Mouse (Mus musculus) intestine, embryonic 15.5 days (tissue): ENCODE measurements around the gene Fam20c. TPM values are rescaled to one million over a fixed set of nuclear protein-coding genes. Genes with fewer than 3 reads are reported as not detected.
A peak's percentile ranks its signal among the peaks of the same experiment; 100 is the strongest.

Source experiments
- ATAC-seq: fragments of 200-750 bp; cut with Nextera tagmentation; 2 replicates; pipeline ENCODE4 v1.8.0; 2017; ENCODE audit warnings: moderate TSS enrichment, moderate library complexity
- H3K27ac ChIP-seq: fragments of 300-500 bp; sonication (generic); 2 replicates; pipeline ENCODE4 v1.5.1; 2015; ENCODE audit warnings: mild to moderate bottlenecking, inconsistent platforms
- H3K27me3 ChIP-seq: fragments of 300-500 bp; sonication (generic); replicated peaks from 2 replicates; pipeline ENCODE4 v1.6.1; 2015; ENCODE audit warnings: inconsistent platforms
- H3K36me3 ChIP-seq: fragments of 300-500 bp; sonication (generic); 2 replicates; pipeline ENCODE4 v1.6.1; 2015; ENCODE audit warnings: inconsistent platforms
- H3K4me1 ChIP-seq: fragments of 300-500 bp; sonication (generic); replicated peaks from 2 replicates; pipeline ENCODE4 v1.6.1; 2015; ENCODE audit warnings: inconsistent platforms
- H3K4me2 ChIP-seq: fragments of 300-500 bp; sonication (generic); replicated peaks from 2 replicates; pipeline ENCODE4 v1.6.1; 2015; ENCODE audit warnings: mild to moderate bottlenecking, inconsistent platforms
- H3K4me3 ChIP-seq: fragments of 300-500 bp; sonication (generic); replicated peaks from 2 replicates; pipeline ENCODE4 v1.5.1; 2015; ENCODE audit warnings: inconsistent platforms
- H3K9ac ChIP-seq: fragments of 300-500 bp; sonication (generic); 2 replicates; pipeline ENCODE4 v1.6.1; 2015; ENCODE audit warnings: inconsistent platforms
- H3K9me3 ChIP-seq: fragments of 300-500 bp; sonication (generic); 2 replicates; pipeline ENCODE4 v1.6.1; 2016; ENCODE audit warnings: inconsistent platforms
- WGBS: fragments of 180-500 bp; shearing (Covaris S2); methylation state at CpG from one replicate; pipeline ENCODE4 v1.1.7; 2015; 5-methylcytosine and 5-hydroxymethylcytosine counted together
- polyA plus RNA-seq: library from polyadenylated mRNA; unstranded; fragments of >200 nt; fragmentation: Nextera tagmentation; extraction: Ambion mirVana; gene quantifications from 2 replicates; pipeline ENCODE4 v1.2.1, GENCODE M21; 2015

The Fam20c gene
- polyA plus RNA-seq, 1 experiment from 2014 or later, result 7.3 TPM

- Histone ChIP-seq H3K36me3 (no peaks in the 10 kb centered on the region), H3K9me3 (no peaks in the 10 kb centered on the region), H3K9ac (no peak overlapping the region), H3K4me3 (no peak overlapping the region), H3K4me1 (peaks cover 4% of the 10 kb centered on the region; the same call in 1 of the 2 replicates), H3K27ac (no peak overlapping the region), H3K4me2 (no peak overlapping the region), H3K27me3 (no peaks in the 10 kb centered on the region)
- WGBS, result 63% methylated on average over 8 of the region's 8 CpGs
- ATAC-seq, result no peak
These were observed 28.9 kb downstream of the Fam20c start for GRCm38 (mm10) chr5:138783181-138783580.

GRCm38 (mm10) chr5:138785986-138786515 lies 31.7 kb downstream of the Fam20c start:
- 92% methylated on average over 3 of the region's 3 CpGs for WGBS
- Histone ChIP-seq H3K27me3 (no peaks in the 10 kb centered on the region), H3K36me3 (no peaks in the 10 kb centered on the region), H3K27ac (no peak overlapping the region), H3K9me3 (no peaks in the 10 kb centered on the region), H3K4me3 (no peak overlapping the region), H3K9ac (no peak overlapping the region), H3K4me1 (no peaks in the 10 kb centered on the region), H3K4me2 (no peak overlapping the region)
- no peak for ATAC-seq

- ATAC-seq, result no peak
- H3K27ac ChIP-seq, result no peak overlapping the region
- no peak overlapping the region for H3K4me2 ChIP-seq
- no peak overlapping the region for H3K9ac ChIP-seq
- no peaks in the 10 kb centered on the region for H3K9me3 ChIP-seq
- no peaks in the 10 kb centered on the region for H3K36me3 ChIP-seq
- no peak overlapping the region for H3K4me3 ChIP-seq
- WGBS, result 82% methylated on average over 7 of the region's 7 CpGs
- no peaks in the 10 kb centered on the region for H3K4me1 ChIP-seq
- no peaks in the 10 kb centered on the region for H3K27me3 ChIP-seq
These were observed 33.3 kb downstream of the Fam20c start for GRCm38 (mm10) chr5:138787648-138788047.

- Histone ChIP-seq H3K27me3 (no peaks in the 10 kb centered on the region), H3K4me1 (no peaks in the 10 kb centered on the region), H3K4me3 (no peak overlapping the region), H3K4me2 (no peak overlapping the region), H3K27ac (no peak overlapping the region), H3K36me3 (no peaks in the 10 kb centered on the region), H3K9me3 (no peaks in the 10 kb centered on the region), H3K9ac (no peak overlapping the region)
- no peak for ATAC-seq
- 71% methylated on average over 11 of the region's 11 CpGs for WGBS
These were observed 34.3 kb downstream of the Fam20c start for GRCm38 (mm10) chr5:138788481-138789211.

- ATAC-seq, result no peak
- 86% methylated on average over 11 of the region's 11 CpGs for WGBS
- no peak overlapping the region for H3K4me3 ChIP-seq
These were observed 36.7 kb downstream of the Fam20c start for GRCm38 (mm10) chr5:138790954-138791480.

GRCm38 (mm10) chr5:138801588-138802116 lies 47.3 kb downstream of the Fam20c start:
- H3K4me2 ChIP-seq, result no peak overlapping the region
- 55% methylated on average over 7 of the region's 7 CpGs for WGBS
- no peak overlapping the region for H3K9ac ChIP-seq
- no peak overlapping the region for H3K27ac ChIP-seq
- H3K4me3 ChIP-seq, result no peak overlapping the region
- no peaks in the 10 kb centered on the region for H3K27me3 ChIP-seq
- no peaks in the 10 kb centered on the region for H3K4me1 ChIP-seq
- ATAC-seq, result no peak
- H3K9me3 ChIP-seq, result no peaks in the 10 kb centered on the region
- H3K36me3 ChIP-seq, result no peaks in the 10 kb centered on the region

More at GRCm38 (mm10) chr5:138790954-138791480, 36.7 kb downstream of the Fam20c start:
- Histone ChIP-seq H3K9me3 (no peaks in the 10 kb centered on the region), H3K4me1 (no peaks in the 10 kb centered on the region), H3K27me3 (no peaks in the 10 kb centered on the region), H3K36me3 (no peaks in the 10 kb centered on the region), H3K9ac (no peak overlapping the region), H3K4me2 (no peak overlapping the region), H3K27ac (no peak overlapping the region)

GRCm38 (mm10) chr5:138804286-138804685 lies 50.0 kb downstream of the Fam20c start:
- no peaks in the 10 kb centered on the region for H3K9me3 ChIP-seq
- H3K9ac ChIP-seq, result no peak overlapping the region
- no peak overlapping the region for H3K27ac ChIP-seq
- no peaks in the 10 kb centered on the region for H3K4me1 ChIP-seq
- no peaks in the 10 kb centered on the region for H3K27me3 ChIP-seq
- no peaks in the 10 kb centered on the region for H3K36me3 ChIP-seq
- no peak overlapping the region for H3K4me2 ChIP-seq
- ATAC-seq, result no peak
- H3K4me3 ChIP-seq, result no peak overlapping the region
- WGBS, result 91% methylated on average over 5 of the region's 5 CpGs

- Histone ChIP-seq H3K4me2 (no peak overlapping the region), H3K4me3 (no peak overlapping the region), H3K27me3 (no peaks in the 10 kb centered on the region), H3K27ac (no peak overlapping the region), H3K4me1 (no peaks in the 10 kb centered on the region), H3K36me3 (no peaks in the 10 kb centered on the region), H3K9ac (no peak overlapping the region), H3K9me3 (no peaks in the 10 kb centered on the region)
- ATAC-seq, result no peak
- 76% methylated on average over 6 of the region's 6 CpGs for WGBS
These were observed 55.5 kb downstream of the Fam20c start for GRCm38 (mm10) chr5:138809767-138810166.

GRCm38 (mm10) chr5:138819780-138820179 lies 65.5 kb downstream of the Fam20c start, which contains the start of gene Gm5294:
Gene Gm5294 (plus strand): TSS chr5:138820080.
- Histone ChIP-seq H3K27me3 (peaks cover 50% of the 10 kb centered on the region), H3K9ac (no peak within 1 kb of the TSS)

GRCm38 (mm10) chr5:138820717-138821332 lies 66.5 kb downstream of the Fam20c start:
- Histone ChIP-seq H3K4me1 (peaks cover 9% of the 10 kb centered on the region), H3K27me3 (peaks cover 56% of the 10 kb centered on the region), H3K9ac (peak overlapping the region; percentile 32; the same call in 1 of the 2 replicates), H3K4me2 (peak overlapping the region; percentile 74), H3K4me3 (peak overlapping the region; percentile 33), H3K27ac (no peak overlapping the region), H3K9me3 (no peaks in the 10 kb centered on the region), H3K36me3 (no peaks in the 10 kb centered on the region)
- 3% methylated on average over 39 of the region's 39 CpGs for whole genome bisulfite sequencing
- no peak for ATAC-seq

More at GRCm38 (mm10) chr5:138819780-138820179, 65.5 kb downstream of the Fam20c start, which contains the start of gene Gm5294:
- Histone ChIP-seq H3K4me1 (peaks cover 9% of the 10 kb centered on the region), H3K27ac (no peak within 1 kb of the TSS), H3K36me3 (no peaks in the 10 kb centered on the region), H3K4me3 (peak within 1 kb of the TSS; percentile 33), H3K4me2 (peak within 1 kb of the TSS; percentile 74), H3K9me3 (no peaks in the 10 kb centered on the region)
- no peak for ATAC-seq
- WGBS, result 19% methylated on average over 21 of the region's 21 CpGs

- Histone ChIP-seq H3K9ac (no peak overlapping the region), H3K4me3 (no peak overlapping the region), H3K4me2 (no peak overlapping the region), H3K9me3 (no peaks in the 10 kb centered on the region), H3K27ac (no peak overlapping the region), H3K36me3 (no peaks in the 10 kb centered on the region), H3K27me3 (peaks cover 40% of the 10 kb centered on the region), H3K4me1 (peaks cover 9% of the 10 kb centered on the region)
- ATAC-seq, result no peak
- 54% methylated on average over 3 of the region's 3 CpGs for WGBS
These were observed 70.8 kb downstream of the Fam20c start for GRCm38 (mm10) chr5:138825090-138825489.

GRCm38 (mm10) chr5:138833406-138833805 lies 79.1 kb downstream of the Fam20c start:
- Histone ChIP-seq H3K27ac (no peak overlapping the region), H3K4me2 (no peak overlapping the region), H3K27me3 (no peaks in the 10 kb centered on the region), H3K9me3 (no peaks in the 10 kb centered on the region), H3K36me3 (no peaks in the 10 kb centered on the region), H3K9ac (no peak overlapping the region), H3K4me3 (no peak overlapping the region), H3K4me1 (no peaks in the 10 kb centered on the region)
- 37% methylated on average over 6 of the region's 6 CpGs for WGBS
- ATAC-seq, result peak; percentile 56; the same call in 1 of the 2 replicates
